Mouse (Mus musculus): Measurements from ENCODE around the gene Clta. TPM values are rescaled to one million over a fixed set of nuclear protein-coding genes. Genes with fewer than 3 reads are reported as not detected.
A peak's percentile ranks its signal among the peaks of the same experiment; 100 is the strongest.

Clta gene
- total and polyA plus RNA-seq, 3 experiments: 451 to 589 TPM; not detected in 1

- peak; percentile 40 for DNase-seq (ENCODE audit: low read depth, low spot score)
- TF ChIP-seq USF2 (IDR thresholded peaks at IDR 0.05; ENCODE audit: borderline replicate concordance in 1 of 2, insufficient read depth in 1 of 2, low read depth in 1 of 2, low read length in 2 of 2) (no peak), MXI1 (IDR thresholded peaks at IDR 0.05; ENCODE audit: low read depth, low read length) (0 out of 2 replicates have a peak, but pooled peaks have one; percentile 6), SMC3 (IDR thresholded peaks at IDR 0.05; ENCODE audit: low read depth, low read length) (no peak), HCFC1 (IDR thresholded peaks at IDR 0.05; ENCODE audit: low read depth, low read length) (no peak), BHLHE40 (IDR thresholded peaks at IDR 0.05; ENCODE audit: borderline replicate concordance, low read depth, low read length) (no peak), ETS1 (IDR thresholded peaks at IDR 0.05; ENCODE audit: low read depth, low read length) (peak; percentile 69), EP300 (IDR thresholded peaks at IDR 0.05; ENCODE audit: low read depth in 1 of 2, low read length in 2 of 2) (peak; percentile 68 to 73; a peak in 3 of 4 replicates), MEF2A (IDR thresholded peaks at IDR 0.05; ENCODE audit: extremely low read depth, insufficient replicate concordance, low read depth, low read length, poor library complexity, severe bottlenecking) (peak; percentile 79; the same call in 1 of the 2 replicates), ELF1 (IDR thresholded peaks at IDR 0.05; ENCODE audit: low read depth, low read length) (no peak), GATA1 (IDR thresholded peaks at IDR 0.05; ENCODE audit: low read depth, low read length) (peak; percentile 75), TCF12 (IDR thresholded peaks at IDR 0.05; ENCODE audit: low read depth, low read length) (peak; percentile 80; the same call in 1 of the 2 replicates)
- Histone ChIP-seq H3K36me3 (ENCODE audit: control insufficient read depth in 1 of 2, insufficient read depth in 2 of 2, low read length in 2 of 2) (peaks cover 0 to 23% of the 10 kb centered on the region in 2 experiments; a peak in 2 of 4 replicates), H3K9me3 (replicated peaks; ENCODE audit: insufficient read depth, low read length) (no peaks in the 10 kb centered on the region), H3K4me3 (ENCODE audit: control insufficient read depth in 1 of 2, insufficient read depth in 1 of 2, low read depth in 2 of 2, low read length in 2 of 2) (no peak overlapping the region), H3K79me2 (ENCODE audit: control insufficient read depth, insufficient read depth, low read length, poor library complexity) (peaks cover 23% of the 10 kb centered on the region), H3K4me1 (ENCODE audit: control insufficient read depth in 1 of 2, insufficient read depth in 2 of 2, low read length in 2 of 2) (peaks cover 16 to 18% of the 10 kb centered on the region in 2 experiments), H3K9ac (ENCODE audit: control insufficient read depth, low read depth, low read length, poor library complexity, severe bottlenecking) (no peak overlapping the region), H3K27ac (ENCODE audit: control insufficient read depth, low read depth, low read length) (no peak overlapping the region), H3K27me3 (ENCODE audit: control insufficient read depth in 1 of 2, insufficient read depth in 2 of 2, low read length in 2 of 2) (no peaks in the 10 kb centered on the region)
These were observed 70.2 kb downstream of the Clta start for GRCm38 (mm10) chr4:44074422-44074821.

GRCm38 (mm10) chr4:44078358-44078933 is 74.2 kb downstream of the Clta start:
- Histone ChIP-seq H3K4me3 (ENCODE audit: control insufficient read depth in 1 of 2, insufficient read depth in 1 of 2, low read depth in 2 of 2, low read length in 2 of 2) (no peak overlapping the region), H3K27me3 (ENCODE audit: control insufficient read depth in 1 of 2, insufficient read depth in 2 of 2, low read length in 2 of 2) (peaks cover 1 to 2% of the 10 kb centered on the region in 2 experiments; a peak in 1 of 4 replicates), H3K36me3 (ENCODE audit: control insufficient read depth in 1 of 2, insufficient read depth in 2 of 2, low read length in 2 of 2) (peaks cover 0 to 14% of the 10 kb centered on the region in 2 experiments; a peak in 2 of 4 replicates), H3K9ac (ENCODE audit: control insufficient read depth, low read depth, low read length, poor library complexity, severe bottlenecking) (no peak overlapping the region), H3K79me2 (ENCODE audit: control insufficient read depth, insufficient read depth, low read length, poor library complexity) (no peaks in the 10 kb centered on the region), H3K9me3 (replicated peaks; ENCODE audit: insufficient read depth, low read length) (no peaks in the 10 kb centered on the region), H3K27ac (ENCODE audit: control insufficient read depth, low read depth, low read length) (no peak overlapping the region), H3K4me1 (ENCODE audit: control insufficient read depth in 1 of 2, insufficient read depth in 2 of 2, low read length in 2 of 2) (peaks cover 8 to 12% of the 10 kb centered on the region in 2 experiments)
- TF ChIP-seq CHD2 (IDR thresholded peaks at IDR 0.05; ENCODE audit: low read length): no peak
- TF ChIP-seq USF1 (IDR thresholded peaks at IDR 0.05; ENCODE audit: low read depth, low read length): no peak
- TF ChIP-seq TAL1 (IDR thresholded peaks at IDR 0.05; ENCODE audit: low read length): no peak
- no peak for TF ChIP-seq CTCF (IDR thresholded peaks at IDR 0.05 in 2 of 3, conservative IDR thresholded peaks at IDR 0.05 in 1 of 3; ENCODE audit: control insufficient read depth in 1 of 3, insufficient read depth in 1 of 3, low read depth in 2 of 3, low read length in 3 of 3, poor library complexity in 1 of 3, severe bottlenecking in 1 of 3)
- no peak for TF ChIP-seq E2F4 (IDR thresholded peaks at IDR 0.05; ENCODE audit: borderline replicate concordance, low read depth, low read length)
- no peak for TF ChIP-seq ELF1 (IDR thresholded peaks at IDR 0.05; ENCODE audit: low read depth, low read length)
- TF ChIP-seq NRF1 (IDR thresholded peaks at IDR 0.05; ENCODE audit: insufficient read depth, low read depth, low read length, poor library complexity, severe bottlenecking): no peak
- TF ChIP-seq UBTF (IDR thresholded peaks at IDR 0.05; ENCODE audit: borderline replicate concordance, insufficient read depth, low read depth, low read length): no peak
- TF ChIP-seq TBP (IDR thresholded peaks at IDR 0.05; ENCODE audit: low read depth, low read length): no peak
- TF ChIP-seq MYC (IDR thresholded peaks at IDR 0.05; ENCODE audit: low read depth, low read length): no peak
- TF ChIP-seq SIN3A (IDR thresholded peaks at IDR 0.05; ENCODE audit: low read length): no peak
- TF ChIP-seq HCFC1 (IDR thresholded peaks at IDR 0.05; ENCODE audit: low read depth, low read length): no peak
- TF ChIP-seq MEF2A (IDR thresholded peaks at IDR 0.05; ENCODE audit: extremely low read depth, insufficient replicate concordance, low read depth, low read length, poor library complexity, severe bottlenecking): no peak
- no peak for TF ChIP-seq TCF12 (IDR thresholded peaks at IDR 0.05; ENCODE audit: low read depth, low read length)
- TF ChIP-seq MYB (IDR thresholded peaks at IDR 0.05; ENCODE audit: low read depth, low read length): no peak
- no peak for TF ChIP-seq ZKSCAN1 (IDR thresholded peaks at IDR 0.05; ENCODE audit: low read depth, low read length)
- no peak for TF ChIP-seq POLR2AphosphoS5 (IDR thresholded peaks at IDR 0.05; ENCODE audit: borderline replicate concordance, low read depth, low read length)
- no peak for TF ChIP-seq MAFK (IDR thresholded peaks at IDR 0.05; ENCODE audit: borderline replicate concordance, low read depth, low read length)
- TF ChIP-seq USF2 (IDR thresholded peaks at IDR 0.05; ENCODE audit: borderline replicate concordance in 1 of 2, insufficient read depth in 1 of 2, low read depth in 1 of 2, low read length in 2 of 2): no peak
- no peak for DNase-seq (ENCODE audit: low read depth, low spot score)
